Mouse (Mus musculus): ENCODE results near the gene Farp2. TPM values are rescaled to one million over a fixed set of nuclear protein-coding genes. Genes with fewer than 3 reads are reported as not detected.
"Not testable (repeated sequence)": the region's sequence is repeated elsewhere in the genome, so short reads cannot be mapped to it uniquely, and the experiment has no call there.

The Farp2 gene
- polyA plus RNA-seq, 1 experiment from 2014 or later: 5.1 TPM

GRCm38 (mm10) chr1:93486302-93486701 lies 25.6 kb upstream of the Farp2 start:
- H3K4me1 ChIP-seq (ENCODE audit: control insufficient read depth, insufficient read depth, low read length); H3K4me2 ChIP-seq (ENCODE audit: low read depth, low read length); H3K27me3 ChIP-seq (replicated peaks; ENCODE audit: control insufficient read depth, insufficient read depth, low read length); H3K27ac ChIP-seq (ENCODE audit: low read length); H3K4me3 ChIP-seq (ENCODE audit: low read length); ATAC-seq; H3K9ac ChIP-seq (ENCODE audit: low read depth, low read length); H3K9me3 ChIP-seq (ENCODE audit: control insufficient read depth, low read length); H3K36me3 ChIP-seq (ENCODE audit: control insufficient read depth, insufficient read depth, low read length): not testable (repeated sequence)
- 88% methylated on average over 2 of the region's 3 CpGs for WGBS

- no peak for ATAC-seq
Observed at GRCm38 (mm10) chr1:93495312-93495711, 16.6 kb upstream of the Farp2 start.

GRCm38 (mm10) chr1:93506944-93507676 lies 4.8 kb upstream of the Farp2 start:
- Histone ChIP-seq H3K36me3 (ENCODE audit: control insufficient read depth, insufficient read depth, low read length) (peaks cover 12% of the 10 kb centered on the region), H3K4me1 (ENCODE audit: control insufficient read depth, insufficient read depth, low read length) (peaks cover 5% of the 10 kb centered on the region; the same call in 1 of the 2 replicates), H3K27me3 (replicated peaks; ENCODE audit: control insufficient read depth, insufficient read depth, low read length) (no peaks in the 10 kb centered on the region), H3K4me2 (ENCODE audit: low read depth, low read length) (no peak overlapping the region), H3K9me3 (ENCODE audit: control insufficient read depth, low read length) (no peaks in the 10 kb centered on the region), H3K27ac (ENCODE audit: low read length) (no peak overlapping the region), H3K4me3 (ENCODE audit: low read length) (no peak overlapping the region), H3K9ac (ENCODE audit: low read depth, low read length) (no peak overlapping the region)
- ATAC-seq: no peak
- 59% methylated on average over 10 of the region's 10 CpGs for WGBS

More at GRCm38 (mm10) chr1:93495312-93495711, 16.6 kb upstream of the Farp2 start:
- 81% methylated on average over 3 of the region's 3 CpGs for WGBS
- no peaks in the 10 kb centered on the region for H3K4me1 ChIP-seq (ENCODE audit: control insufficient read depth, insufficient read depth, low read length)
- H3K9ac ChIP-seq (ENCODE audit: low read depth, low read length): no peak overlapping the region
- H3K4me3 ChIP-seq (ENCODE audit: low read length): no peak overlapping the region
- H3K36me3 ChIP-seq (ENCODE audit: control insufficient read depth, insufficient read depth, low read length): peaks cover 8% of the 10 kb centered on the region
- no peak overlapping the region for H3K27ac ChIP-seq (ENCODE audit: low read length)
- H3K4me2 ChIP-seq (ENCODE audit: low read depth, low read length): no peak overlapping the region
- H3K27me3 ChIP-seq (replicated peaks; ENCODE audit: control insufficient read depth, insufficient read depth, low read length): no peaks in the 10 kb centered on the region
- H3K9me3 ChIP-seq (ENCODE audit: control insufficient read depth, low read length): no peaks in the 10 kb centered on the region

- ATAC-seq; H3K36me3 ChIP-seq (ENCODE audit: control insufficient read depth, insufficient read depth, low read length); H3K4me3 ChIP-seq (ENCODE audit: low read length); H3K9me3 ChIP-seq (ENCODE audit: control insufficient read depth, low read length); H3K4me2 ChIP-seq (ENCODE audit: low read depth, low read length); H3K4me1 ChIP-seq (ENCODE audit: control insufficient read depth, insufficient read depth, low read length); H3K9ac ChIP-seq (ENCODE audit: low read depth, low read length); H3K27me3 ChIP-seq (replicated peaks; ENCODE audit: control insufficient read depth, insufficient read depth, low read length); H3K27ac ChIP-seq (ENCODE audit: low read length): not testable (repeated sequence)
- 53% methylated on average over 1 of the region's 1 CpGs for WGBS
Observed at GRCm38 (mm10) chr1:93508576-93508975, 3.3 kb upstream of the Farp2 start.

GRCm38 (mm10) chr1:93512351-93512690 lies 442 bp downstream of the Farp2 start:
- Histone ChIP-seq H3K27ac (ENCODE audit: low read length) (peak overlapping the region; percentile 63), H3K4me3 (ENCODE audit: low read length) (peak overlapping the region; percentile 79), H3K36me3 (ENCODE audit: control insufficient read depth, insufficient read depth, low read length) (0 out of 2 replicates have a peak, but pooled peaks cover 4% of the 10 kb centered on the region), H3K4me1 (ENCODE audit: control insufficient read depth, insufficient read depth, low read length) (peaks cover 8% of the 10 kb centered on the region; the same call in 1 of the 2 replicates), H3K9me3 (ENCODE audit: control insufficient read depth, low read length) (no peaks in the 10 kb centered on the region), H3K4me2 (ENCODE audit: low read depth, low read length) (peak overlapping the region; percentile 83), H3K27me3 (replicated peaks; ENCODE audit: control insufficient read depth, insufficient read depth, low read length) (no peaks in the 10 kb centered on the region), H3K9ac (ENCODE audit: low read depth, low read length) (peak overlapping the region; percentile 84)
- under 1% methylated on average over 15 of the region's 15 CpGs for WGBS
- ATAC-seq: peak; percentile 45

- H3K4me1 ChIP-seq (ENCODE audit: control insufficient read depth, insufficient read depth, low read length): peaks cover 8% of the 10 kb centered on the region; the same call in 1 of the 2 replicates
- no peak overlapping the region for H3K4me3 ChIP-seq (ENCODE audit: low read length)
- H3K9me3 ChIP-seq (ENCODE audit: control insufficient read depth, low read length): no peaks in the 10 kb centered on the region
- no peak overlapping the region for H3K27ac ChIP-seq (ENCODE audit: low read length)
- no peak for ATAC-seq
- H3K36me3 ChIP-seq (ENCODE audit: control insufficient read depth, insufficient read depth, low read length): 0 out of 2 replicates have a peak, but pooled peaks cover 4% of the 10 kb centered on the region
- 80% methylated on average over 14 of the region's 14 CpGs for WGBS
- H3K4me2 ChIP-seq (ENCODE audit: low read depth, low read length): peak overlapping the region; percentile 83; the same call in 1 of the 2 replicates
- no peaks in the 10 kb centered on the region for H3K27me3 ChIP-seq (replicated peaks; ENCODE audit: control insufficient read depth, insufficient read depth, low read length)
- H3K9ac ChIP-seq (ENCODE audit: low read depth, low read length): no peak overlapping the region
Observed at GRCm38 (mm10) chr1:93513221-93513620, 1.3 kb downstream of the Farp2 start.

- Histone ChIP-seq H3K4me2 (ENCODE audit: low read depth, low read length) (no peak overlapping the region), H3K9ac (ENCODE audit: low read depth, low read length) (no peak overlapping the region), H3K27me3 (replicated peaks; ENCODE audit: control insufficient read depth, insufficient read depth, low read length) (no peaks in the 10 kb centered on the region), H3K4me1 (ENCODE audit: control insufficient read depth, insufficient read depth, low read length) (peaks cover 15% of the 10 kb centered on the region; the same call in 1 of the 2 replicates), H3K4me3 (ENCODE audit: low read length) (no peak overlapping the region), H3K27ac (ENCODE audit: low read length) (peak overlapping the region; percentile 73), H3K36me3 (ENCODE audit: control insufficient read depth, insufficient read depth, low read length) (no peaks in the 10 kb centered on the region), H3K9me3 (ENCODE audit: control insufficient read depth, low read length) (no peaks in the 10 kb centered on the region)
- 60% methylated on average over 2 of the region's 2 CpGs for WGBS
- ATAC-seq: peak; percentile 95
Observed at GRCm38 (mm10) chr1:93521491-93521890, 9.6 kb downstream of the Farp2 start.

GRCm38 (mm10) chr1:93522325-93522724 lies 10.4 kb downstream of the Farp2 start:
- Histone ChIP-seq H3K27me3 (replicated peaks; ENCODE audit: control insufficient read depth, insufficient read depth, low read length) (no peaks in the 10 kb centered on the region), H3K36me3 (ENCODE audit: control insufficient read depth, insufficient read depth, low read length) (no peaks in the 10 kb centered on the region), H3K9ac (ENCODE audit: low read depth, low read length) (no peak overlapping the region), H3K4me1 (ENCODE audit: control insufficient read depth, insufficient read depth, low read length) (peaks cover 15% of the 10 kb centered on the region), H3K9me3 (ENCODE audit: control insufficient read depth, low read length) (no peaks in the 10 kb centered on the region), H3K27ac (ENCODE audit: low read length) (no peak overlapping the region; the same call in 1 of the 2 replicates), H3K4me3 (ENCODE audit: low read length) (no peak overlapping the region), H3K4me2 (ENCODE audit: low read depth, low read length) (no peak overlapping the region)
- ATAC-seq: no peak; the same call in 1 of the 2 replicates
- 63% methylated on average over 1 of the region's 1 CpGs for WGBS

- no peak overlapping the region for H3K4me3 ChIP-seq (ENCODE audit: low read length)
- H3K4me2 ChIP-seq (ENCODE audit: low read depth, low read length): no peak overlapping the region
- no peaks in the 10 kb centered on the region for H3K36me3 ChIP-seq (ENCODE audit: control insufficient read depth, insufficient read depth, low read length)
- 71% methylated on average over 6 of the region's 6 CpGs for WGBS
- peak; percentile 86 for ATAC-seq
- H3K9me3 ChIP-seq (ENCODE audit: control insufficient read depth, low read length): no peaks in the 10 kb centered on the region
- H3K4me1 ChIP-seq (ENCODE audit: control insufficient read depth, insufficient read depth, low read length): peaks cover 6% of the 10 kb centered on the region
- no peaks in the 10 kb centered on the region for H3K27me3 ChIP-seq (replicated peaks; ENCODE audit: control insufficient read depth, insufficient read depth, low read length)
- H3K27ac ChIP-seq (ENCODE audit: low read length): 0 out of 2 replicates have a peak overlapping the region, but pooled peaks have one; percentile 9
- no peak overlapping the region for H3K9ac ChIP-seq (ENCODE audit: low read depth, low read length)
Observed at GRCm38 (mm10) chr1:93529801-93530200, 17.9 kb downstream of the Farp2 start.

All from intestine, embryonic 16.5 days (tissue).